ENCODE assay signal across 9 mouse cellular contexts in genomic region chr6:114818471-114818870, GRCm38 (mm10).
A peak's percentile ranks its signal among the peaks of the same experiment; 100 is the strongest.
DNase-seq lines count a peak whose midpoint lies in the region; ATAC-seq and TF ChIP-seq lines count a peak whose summit lies in the region.
"Had no signal": no experiment of that assay in that cellular context is flagged by ENCODE, and none has a peak within 500 bp of the region (broad histone marks: within the 10 kb centered on the region; RNA-seq: fewer than 3 reads in every experiment).

No protein-coding gene starts in this region.

- H3K9me3 ChIP-seq in hindbrain, postnatal 0 days (ENCODE audit: low read length), result no peaks in the 10 kb centered on the region
- H3K9me3 ChIP-seq in hindbrain, embryonic 14.5 days (ENCODE audit: control insufficient read depth, low read length), result no peaks in the 10 kb centered on the region
- peaks cover 10% of the 10 kb centered on the region for H3K9me3 ChIP-seq in embryonic facial prominence, embryonic 14.5 days (ENCODE audit: control insufficient read depth, low read length)
- H3K9me3 ChIP-seq in lung, postnatal 0 days (ENCODE audit: low read length), result no peaks in the 10 kb centered on the region

- no peak for DNase-seq in hindbrain, postnatal 0 days (ENCODE audit: low spot score)
- DNase-seq in hindbrain, embryonic 14.5 days (ENCODE audit: low spot score), result no peak
- no peak for DNase-seq in embryonic facial prominence, embryonic 14.5 days (ENCODE audit: low spot score)
- DNase-seq in lung, postnatal 0 days (ENCODE audit: low spot score), result peak; percentile 66
- no peak for DNase-seq in thymus, postnatal 0 days (ENCODE audit: low spot score)
- DNase-seq in spleen, postnatal 14 days (ENCODE audit: low spot score in 2 of 2), result no peak
- no peak for DNase-seq in spleen, postnatal 10 days (ENCODE audit: low spot score in 2 of 2)

- H3K36me3 ChIP-seq in hindbrain, postnatal 0 days (ENCODE audit: insufficient read depth, low read length), result no peaks in the 10 kb centered on the region
- no peaks in the 10 kb centered on the region for H3K36me3 ChIP-seq in hindbrain, embryonic 14.5 days (replicated peaks; ENCODE audit: control insufficient read depth, insufficient read depth)
- no peaks in the 10 kb centered on the region for H3K36me3 ChIP-seq in embryonic facial prominence, embryonic 14.5 days (ENCODE audit: control insufficient read depth, insufficient read depth, low read length)
- H3K36me3 ChIP-seq in lung, postnatal 0 days (ENCODE audit: insufficient read depth, low read length), result no peaks in the 10 kb centered on the region
- H3K36me3 ChIP-seq: embryonic facial prominence, embryonic 12.5 days had no signal

- WGBS in hindbrain, postnatal 0 days, result 75% methylated on average over 6 of the region's 6 CpGs
- 66% methylated on average over 6 of the region's 6 CpGs for WGBS in hindbrain, embryonic 14.5 days
- WGBS in embryonic facial prominence, embryonic 14.5 days, result 51% methylated on average over 6 of the region's 6 CpGs
- WGBS in lung, postnatal 0 days, result 33% methylated on average over 6 of the region's 6 CpGs

- no peaks in the 10 kb centered on the region for H3K27me3 ChIP-seq in hindbrain, postnatal 0 days (ENCODE audit: insufficient read depth, low read length)
- no peaks in the 10 kb centered on the region for H3K27me3 ChIP-seq in hindbrain, embryonic 14.5 days (ENCODE audit: control insufficient read depth, insufficient read depth, low read length)
- H3K27me3 ChIP-seq in embryonic facial prominence, embryonic 14.5 days (replicated peaks; ENCODE audit: control insufficient read depth, insufficient read depth, low read length), result no peaks in the 10 kb centered on the region
- no peaks in the 10 kb centered on the region for H3K27me3 ChIP-seq in lung, postnatal 0 days (replicated peaks; ENCODE audit: insufficient read depth, low read length)
- H3K27me3 ChIP-seq: embryonic facial prominence, embryonic 12.5 days had no signal

- H3K27ac ChIP-seq in hindbrain, postnatal 0 days, result no peak overlapping the region; the same call in 1 of the 2 replicates
- H3K27ac ChIP-seq in hindbrain, embryonic 14.5 days, result no peak overlapping the region
- H3K27ac ChIP-seq in embryonic facial prominence, embryonic 14.5 days (replicated peaks; ENCODE audit: low read depth, low read length), result 0 out of 2 replicates have a peak overlapping the region, but pooled peaks have one; percentile 44
- H3K27ac ChIP-seq in lung, postnatal 0 days (ENCODE audit: low read length), result 0 out of 2 replicates have a peak overlapping the region, but pooled peaks have one; percentile 43

- peaks cover 3% of the 10 kb centered on the region; the same call in 1 of the 2 replicates for H3K4me1 ChIP-seq in hindbrain, postnatal 0 days (ENCODE audit: insufficient read depth, low read length)
- 0 out of 2 replicates have a peak, but pooled peaks cover 2% of the 10 kb centered on the region for H3K4me1 ChIP-seq in hindbrain, embryonic 14.5 days (replicated peaks; ENCODE audit: control insufficient read depth, insufficient read depth, low read length)
- peaks cover 32% of the 10 kb centered on the region for H3K4me1 ChIP-seq in embryonic facial prominence, embryonic 14.5 days (ENCODE audit: control insufficient read depth, insufficient read depth, low read length)
- peaks cover 9% of the 10 kb centered on the region; the same call in 1 of the 2 replicates for H3K4me1 ChIP-seq in lung, postnatal 0 days (ENCODE audit: insufficient read depth, low read depth, low read length)

- TF ChIP-seq EP300 in lung, postnatal 0 days (IDR thresholded peaks at IDR 0.05), result peak; percentile 69; the same call in 1 of the 2 replicates

- TF ChIP-seq CTCF in hindbrain, postnatal 0 days (IDR thresholded peaks at IDR 0.05; ENCODE audit: low read depth), result no peak
- TF ChIP-seq CTCF in lung, postnatal 0 days (IDR thresholded peaks at IDR 0.05), result no peak

- no peak overlapping the region for H3K9ac ChIP-seq in hindbrain, postnatal 0 days (replicated peaks; ENCODE audit: low read length)
- no peak overlapping the region for H3K9ac ChIP-seq in hindbrain, embryonic 14.5 days
- H3K9ac ChIP-seq in embryonic facial prominence, embryonic 14.5 days (ENCODE audit: low read depth, low read length), result no peak overlapping the region
- no peak overlapping the region for H3K9ac ChIP-seq in lung, postnatal 0 days (replicated peaks; ENCODE audit: low read depth)
- H3K9ac ChIP-seq: embryonic facial prominence, embryonic 12.5 days had no signal

- 0 out of 2 replicates have a peak, but pooled peaks have one; percentile 39 for ATAC-seq in hindbrain, postnatal 0 days
- no peak for ATAC-seq in hindbrain, embryonic 14.5 days (ENCODE audit: low FRiP score)
- ATAC-seq in embryonic facial prominence, embryonic 14.5 days (ENCODE audit: low read depth), result no peak
- ATAC-seq in hematopoietic stem cell, adult 5-6 weeks (replicated peaks in 1 of 2; ENCODE audit: insufficient read depth in 1 of 2, low FRiP score in 2 of 2, low TSS enrichment in 1 of 2, low read depth in 1 of 2, poor library complexity in 2 of 2, severe bottlenecking in 2 of 2), result peak; percentile 44 to 59; a peak in 3 of 4 replicates
- peak; percentile 79 for ATAC-seq in lung, postnatal 0 days

- no peak overlapping the region for H3K4me2 ChIP-seq in hindbrain, postnatal 0 days (ENCODE audit: low read depth, low read length)
- H3K4me2 ChIP-seq in hindbrain, embryonic 14.5 days (replicated peaks), result no peak overlapping the region
- no peak overlapping the region for H3K4me2 ChIP-seq in embryonic facial prominence, embryonic 14.5 days (ENCODE audit: low read depth, low read length)
- H3K4me2 ChIP-seq in lung, postnatal 0 days (replicated peaks; ENCODE audit: low read depth, low read length), result no peak overlapping the region
- H3K4me2 ChIP-seq: embryonic facial prominence, embryonic 12.5 days had no signal

- H3K4me3 ChIP-seq in hindbrain, postnatal 0 days (ENCODE audit: low read length), result no peak overlapping the region
- no peak overlapping the region for H3K4me3 ChIP-seq in hindbrain, embryonic 14.5 days (replicated peaks; ENCODE audit: low read length)
- H3K4me3 ChIP-seq in embryonic facial prominence, embryonic 14.5 days (ENCODE audit: low read depth, low read length), result no peak overlapping the region
- no peak overlapping the region for H3K4me3 ChIP-seq in lung, postnatal 0 days (ENCODE audit: low read depth, low read length)
- H3K4me3 ChIP-seq: embryonic facial prominence, embryonic 12.5 days had no signal

Comparison
In these comparisons a context has a peak if more than half of its experiments do, and no peak if none do; other contexts are left out.
1. ATAC-seq: peak in hindbrain, postnatal 0 days (single experiment), hematopoietic stem cell, adult 5-6 weeks (2 of 2) and lung, postnatal 0 days (single experiment); none in hindbrain, embryonic 14.5 days (single experiment) and embryonic facial prominence, embryonic 14.5 days (single experiment).
2. H3K27ac ChIP-seq: peak in embryonic facial prominence, embryonic 14.5 days (single experiment) and lung, postnatal 0 days (single experiment); none in hindbrain, postnatal 0 days (single experiment) and hindbrain, embryonic 14.5 days (single experiment).